ENCODE assay signal across 17 mouse cellular contexts in the genomic region with DNA sequence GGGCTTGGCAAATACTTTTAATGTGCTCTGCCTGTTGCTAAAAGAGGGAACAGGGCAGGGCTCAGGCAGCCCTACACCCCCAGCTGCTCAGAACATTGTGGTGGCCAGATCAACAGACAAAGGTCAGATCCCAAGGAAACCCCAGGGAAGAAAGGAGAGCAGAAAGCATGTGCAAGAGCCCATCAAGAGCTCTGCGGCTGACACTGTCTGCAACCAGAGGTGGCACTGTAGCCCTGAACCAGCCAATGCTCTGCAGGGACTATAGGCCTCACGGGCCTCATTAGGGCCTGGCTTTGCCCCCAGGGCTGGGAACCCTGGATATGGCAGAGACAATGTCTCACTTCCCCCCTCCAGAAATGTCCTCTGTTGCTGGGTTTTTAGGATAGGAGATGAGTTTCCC.
DNase-seq lines count a peak whose midpoint lies in the region; ATAC-seq and TF ChIP-seq lines count a peak whose summit lies in the region.
"Had no signal": no experiment of that assay in that cellular context is flagged by ENCODE, and none has a peak within 500 bp of the region (broad histone marks: within the 10 kb centered on the region; RNA-seq: fewer than 3 reads in every experiment).

No protein-coding gene starts in this region.

- peak; percentile 94 for DNase-seq in heart, adult 11 months
- DNase-seq in heart, postnatal 14 days: no peak
- peak; percentile 20 for DNase-seq in kidney, adult 9 months
- no peak for DNase-seq in kidney, postnatal 14 days
- no peak for DNase-seq in lung, postnatal 0 days (ENCODE audit: low spot score)
- DNase-seq in lung, postnatal 25 days (ENCODE audit: low spot score): no peak
- no peak for DNase-seq in embryonic facial prominence, embryonic 10.5 days (ENCODE audit: low spot score)
- no peak for DNase-seq in left cerebral cortex, postnatal 36 days (ENCODE audit: low spot score in 2 of 2)
- DNase-seq: cerebellum, adult 11-12 months; kidney, adult 11 months; layer of hippocampus, adult 9-11 months; right cerebral cortex, postnatal 14 days had no signal

- intact Hi-C loops in heart, postnatal 14 days (cut with DNase I): loop anchor here (5.0 kb wide), 1 partner anchor 67 kb away; no protein-coding TSS in a partner anchor
- intact Hi-C loops in left cerebral cortex, postnatal 36 days (cut with DNase I): no loop called here

- H3K4me2 ChIP-seq in lung, postnatal 0 days (replicated peaks; ENCODE audit: low read depth, low read length): no peak overlapping the region
- H3K4me2 ChIP-seq: forebrain, embryonic 12.5 days; hindbrain, embryonic 15.5 days; limb, embryonic 12.5 days; liver, embryonic 15.5 days had no signal

- no peak overlapping the region for H3K4me3 ChIP-seq in lung, postnatal 0 days (ENCODE audit: low read depth, low read length)
- no peak overlapping the region for H3K4me3 ChIP-seq in embryonic facial prominence, embryonic 10.5 days
- H3K4me3 ChIP-seq: forebrain, embryonic 12.5 days; hindbrain, embryonic 15.5 days; limb, embryonic 12.5 days; liver, embryonic 15.5 days had no signal

- no peaks in the 10 kb centered on the region for H3K27me3 ChIP-seq in lung, postnatal 0 days (replicated peaks; ENCODE audit: insufficient read depth, low read length)
- no peaks in the 10 kb centered on the region for H3K27me3 ChIP-seq in embryonic facial prominence, embryonic 10.5 days (replicated peaks; ENCODE audit: low read depth, poor library complexity, severe bottlenecking)
- H3K27me3 ChIP-seq: forebrain, embryonic 12.5 days; hindbrain, embryonic 15.5 days; liver, embryonic 15.5 days had no signal

- peak; percentile 40 for TF ChIP-seq CTCF in lung, postnatal 0 days (IDR thresholded peaks at IDR 0.05)

- no peak overlapping the region for H3K9ac ChIP-seq in lung, postnatal 0 days (replicated peaks; ENCODE audit: low read depth)
- H3K9ac ChIP-seq: forebrain, embryonic 12.5 days; hindbrain, embryonic 15.5 days; limb, embryonic 12.5 days; liver, embryonic 15.5 days had no signal

- no peaks in the 10 kb centered on the region for H3K9me3 ChIP-seq in lung, postnatal 0 days (ENCODE audit: low read length)
- no peaks in the 10 kb centered on the region for H3K9me3 ChIP-seq in embryonic facial prominence, embryonic 10.5 days
- H3K9me3 ChIP-seq: forebrain, embryonic 12.5 days; hindbrain, embryonic 15.5 days; limb, embryonic 12.5 days; liver, embryonic 15.5 days had no signal

- ATAC-seq in lung, postnatal 0 days: no peak
- ATAC-seq: midbrain, embryonic 16.5 days had no signal

- H3K36me3 ChIP-seq in lung, postnatal 0 days (ENCODE audit: insufficient read depth, low read length): no peaks in the 10 kb centered on the region
- H3K36me3 ChIP-seq in embryonic facial prominence, embryonic 10.5 days (replicated peaks): no peaks in the 10 kb centered on the region
- H3K36me3 ChIP-seq: forebrain, embryonic 12.5 days; hindbrain, embryonic 15.5 days; limb, embryonic 12.5 days; liver, embryonic 15.5 days had no signal

- H3K4me1 ChIP-seq in lung, postnatal 0 days (ENCODE audit: insufficient read depth, low read depth, low read length): peaks cover 23% of the 10 kb centered on the region
- peaks cover 52% of the 10 kb centered on the region for H3K4me1 ChIP-seq in embryonic facial prominence, embryonic 10.5 days

- WGBS in lung, postnatal 0 days: 53% methylated on average over 2 of the region's 2 CpGs
- 49% methylated on average over 2 of the region's 2 CpGs for WGBS in embryonic facial prominence, embryonic 10.5 days

- no peak overlapping the region for H3K27ac ChIP-seq in lung, postnatal 0 days (ENCODE audit: low read length)
- H3K27ac ChIP-seq in embryonic facial prominence, embryonic 10.5 days (replicated peaks): 0 out of 2 replicates have a peak overlapping the region, but pooled peaks have one; percentile 12
- H3K27ac ChIP-seq: forebrain, embryonic 12.5 days; hindbrain, embryonic 15.5 days; limb, embryonic 12.5 days; liver, embryonic 15.5 days had no signal

- TF ChIP-seq EP300 in lung, postnatal 0 days (IDR thresholded peaks at IDR 0.05): no peak

Comparison
In these comparisons a context has a peak if more than half of its experiments do, and no peak if none do; other contexts are left out.
1. DNase-seq: peak in heart, adult 11 months (single experiment) and kidney, adult 9 months (single experiment); none in heart, postnatal 14 days (0 of 2), kidney, postnatal 14 days (single experiment), lung, postnatal 0 days (single experiment), lung, postnatal 25 days (single experiment), embryonic facial prominence, embryonic 10.5 days (single experiment) and left cerebral cortex, postnatal 36 days (0 of 2).